Mouse (Mus musculus) forebrain, postnatal 0 days (tissue): ENCODE measurements at regions not wholly inside any gene's neighbourhood (a gene's known extent, or its start where the extent isn't known, plus 50 kb on each side); places are given as distances from the start of the nearest gene placed in this dataset.

Source experiments
- ATAC-seq: fragments of 200-750 bp; cut with Nextera tagmentation; 2 replicates; pipeline ENCODE4 v1.8.0; 2017; ENCODE audit warnings: mild to moderate bottlenecking, moderate library complexity
- DNase-seq: peaks from one replicate; pipeline ENCODE4 v3.0.0-alpha.2; 2015
- H3K27ac ChIP-seq: fragments of 300-500 bp; sonication (generic); 2 replicates; pipeline ENCODE4 v1.5.1; 2014; ENCODE audit warnings: low read depth, mild to moderate bottlenecking, antibody characterized with exemption, low read length, moderate library complexity, mixed read lengths
- H3K27me3 ChIP-seq: fragments of 300-500 bp; sonication (generic); 2 replicates; pipeline ENCODE4 v1.6.1; 2014; ENCODE audit warnings: mild to moderate bottlenecking, low read length, mixed read lengths; ENCODE audit not compliant: insufficient read depth
- H3K36me3 ChIP-seq: fragments of 300-500 bp; sonication (generic); 2 replicates; pipeline ENCODE4 v1.6.1; 2014; ENCODE audit warnings: mild to moderate bottlenecking, moderate library complexity; ENCODE audit not compliant: insufficient read depth
- H3K4me1 ChIP-seq: fragments of 300-500 bp; sonication (generic); 2 replicates; pipeline ENCODE4 v1.6.1; 2014; ENCODE audit warnings: antibody characterized with exemption; ENCODE audit not compliant: insufficient read depth
- H3K4me2 ChIP-seq: fragments of 300-500 bp; sonication (generic); 2 replicates; pipeline ENCODE4 v1.6.1; 2014; ENCODE audit warnings: low read depth, mild to moderate bottlenecking, moderate library complexity
- H3K4me3 ChIP-seq: fragments of 300-500 bp; sonication (generic); 2 replicates; pipeline ENCODE4 v1.5.1; 2014; ENCODE audit warnings: low read depth, low read length, mixed read lengths
- H3K9ac ChIP-seq: fragments of 300-500 bp; sonication (generic); 2 replicates; pipeline ENCODE4 v1.6.1; 2014; ENCODE audit warnings: mild to moderate bottlenecking
- H3K9me3 ChIP-seq: fragments of 300-500 bp; sonication (generic); 2 replicates; pipeline ENCODE4 v1.6.1; 2016; ENCODE audit warnings: low read length
- CTCF ChIP-seq: sonication (generic); IDR thresholded peaks from 2 replicates; pipeline ENCODE4 v1.5.1; 2016; ENCODE audit warnings: antibody characterized with exemption, control low read depth, low read depth
- WGBS: fragments of 180-500 bp; shearing (Covaris S2); extraction: QIAGEN DNeasy Blood & Tissue Kit; methylation state at CpG from one replicate; pipeline ENCODE4 v1.1.7; 2014; 5-methylcytosine and 5-hydroxymethylcytosine counted together

GRCm38 (mm10) chr13:36807961-36808360 is 73.0 kb upstream of the Nrn1 start:
- H3K27ac ChIP-seq = no peak overlapping the region
- H3K36me3 ChIP-seq = no peaks in the 10 kb centered on the region
- peaks cover 5% of the 10 kb centered on the region; the same call in 1 of the 2 replicates for H3K9me3 ChIP-seq
- no peak overlapping the region for H3K9ac ChIP-seq
- H3K4me2 ChIP-seq = no peak overlapping the region
- no peak for TF ChIP-seq CTCF
- WGBS = 87% methylated on average over 2 of the region's 2 CpGs
- no peak for DNase-seq
- H3K4me3 ChIP-seq = no peak overlapping the region
- H3K4me1 ChIP-seq = no peaks in the 10 kb centered on the region
- no peaks in the 10 kb centered on the region for H3K27me3 ChIP-seq
- ATAC-seq = no peak

DNA sequence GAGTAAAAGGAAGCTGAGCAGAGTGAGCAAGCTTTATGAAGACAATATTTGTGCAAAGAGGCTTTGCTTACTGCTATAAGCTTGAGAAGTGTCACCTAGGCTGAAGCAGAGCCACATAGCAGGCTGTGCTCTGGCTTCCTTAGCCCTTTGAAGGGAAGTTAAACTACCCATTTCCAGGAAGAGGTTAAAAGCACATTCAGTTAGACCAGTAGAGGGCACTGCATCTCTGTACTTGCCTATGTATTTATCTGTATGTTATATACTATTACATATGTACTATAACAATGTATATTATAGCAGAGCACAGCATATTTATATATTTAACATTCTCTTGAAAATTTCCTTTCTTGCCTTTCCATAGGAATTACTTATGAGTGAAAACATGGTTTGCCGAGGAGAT is 54.4 kb upstream of the Nrn1 start:
- no peak overlapping the region for H3K9ac ChIP-seq
- H3K27ac ChIP-seq = no peak overlapping the region
- ATAC-seq (no peak), DNase-seq (peak; percentile 57)
- H3K4me1 ChIP-seq = no peaks in the 10 kb centered on the region
- WGBS = 89% methylated on average over 1 of the region's 1 CpGs
- H3K9me3 ChIP-seq = no peaks in the 10 kb centered on the region
- H3K27me3 ChIP-seq = no peaks in the 10 kb centered on the region
- no peak overlapping the region for H3K4me2 ChIP-seq
- H3K36me3 ChIP-seq = no peaks in the 10 kb centered on the region
- H3K4me3 ChIP-seq = no peak overlapping the region
- peak; percentile 70 for TF ChIP-seq CTCF
